Mouse (Mus musculus): Measurements from ENCODE around the gene Zc3h18.

GRCm38 (mm10) chr8:122389357-122389756 lies 12.9 kb downstream of the Zc3h18 start:
- no peak for TF ChIP-seq CTCF (IDR thresholded peaks at IDR 0.05; ENCODE audit: borderline replicate concordance, control insufficient read depth, extremely low read depth, insufficient read depth, low read length, poor library complexity)
- TF ChIP-seq POLR2A (IDR thresholded peaks at IDR 0.05; ENCODE audit: control insufficient read depth, extremely low read depth, insufficient read depth, low read length, poor library complexity), result no peak

All from thymus, adult 2 months (tissue).